In genomic region chr14:8044330-8044729, GRCm38 (mm10) we compare ENCODE assay signal across 9 mouse cellular contexts. TPM values are rescaled to one million over a fixed set of nuclear protein-coding genes. Genes with fewer than 3 reads are reported as not detected.
DNase-seq lines count a peak whose midpoint lies in the region; ATAC-seq and TF ChIP-seq lines count a peak whose summit lies in the region.
"Had no signal": no experiment of that assay in that cellular context is flagged by ENCODE, and none has a peak within 500 bp of the region (broad histone marks: within the 10 kb centered on the region; RNA-seq: fewer than 3 reads in every experiment).

No protein-coding gene starts in this region.

- peak in 2 of 3 experiments; percentile 48 to 55; a peak in 4 of 6 replicates for TF ChIP-seq CTCF in MEL (IDR thresholded peaks at IDR 0.05 in 2 of 3, conservative IDR thresholded peaks at IDR 0.05 in 1 of 3; ENCODE audit: control insufficient read depth in 1 of 3, insufficient read depth in 1 of 3, low read depth in 2 of 3, low read length in 3 of 3, poor library complexity in 1 of 3, severe bottlenecking in 1 of 3)

- H3K79me2 ChIP-seq in MEL (ENCODE audit: control insufficient read depth, insufficient read depth, low read length, poor library complexity): no peaks in the 10 kb centered on the region

- H3K9ac ChIP-seq in MEL (ENCODE audit: control insufficient read depth, low read depth, low read length, poor library complexity, severe bottlenecking): no peak overlapping the region
- H3K9ac ChIP-seq: heart, embryonic 13.5 days had no signal

- H3K36me3 ChIP-seq in MEL (ENCODE audit: control insufficient read depth in 1 of 2, insufficient read depth in 2 of 2, low read length in 2 of 2): no peaks in the 10 kb centered on the region

- TF ChIP-seq POLR2A in MEL (IDR thresholded peaks at IDR 0.05; ENCODE audit: control insufficient read depth in 1 of 2, insufficient read depth in 1 of 2, low read depth in 1 of 2, low read length in 2 of 2, poor library complexity in 1 of 2): no peak

- H3K4me3 ChIP-seq in MEL (ENCODE audit: control insufficient read depth in 1 of 2, insufficient read depth in 1 of 2, low read depth in 2 of 2, low read length in 2 of 2): no peak overlapping the region
- H3K4me3 ChIP-seq: heart, embryonic 13.5 days had no signal

- no peaks in the 10 kb centered on the region for H3K4me1 ChIP-seq in MEL (ENCODE audit: control insufficient read depth in 1 of 2, insufficient read depth in 2 of 2, low read length in 2 of 2)
- H3K4me1 ChIP-seq: heart, embryonic 13.5 days had no signal

- H3K9me3 ChIP-seq in MEL (replicated peaks; ENCODE audit: insufficient read depth, low read length): no peaks in the 10 kb centered on the region
- H3K9me3 ChIP-seq: heart, embryonic 13.5 days had no signal

- intact Hi-C loops in left cerebral cortex, postnatal 4 days (cut with DNase I): loop anchor here (2.0 to 5.0 kb wide), 2 partner anchors 42 to 80 kb away; partner anchors contain the start of gene Abhd6

- no peak for ATAC-seq in cerebellum, adult (ENCODE audit: insufficient number of reproducible peaks, low FRiP score, low TSS enrichment)
- no peak for ATAC-seq in frontal cortex, adult (ENCODE audit: low TSS enrichment)

- peak; percentile 18 for DNase-seq in cerebellum, adult 11-12 months
- peak; percentile 11 for DNase-seq in left cerebral cortex, postnatal 4 days
- DNase-seq in left cerebral cortex, adult 11 months (ENCODE audit: low spot score): no peak
- DNase-seq in MEL (ENCODE audit: low read depth, low spot score): peak; percentile 68
- DNase-seq in embryo, embryonic 10.5 days (ENCODE audit: low spot score): peak; percentile 71
- DNase-seq in thymus, postnatal 25 days: peak; percentile 23

- TF ChIP-seq RAD21 in MEL (IDR thresholded peaks at IDR 0.05; ENCODE audit: low read depth, low read length): peak; percentile 50

- H3K27me3 ChIP-seq in MEL (ENCODE audit: control insufficient read depth in 1 of 2, insufficient read depth in 2 of 2, low read length in 2 of 2): no peaks in the 10 kb centered on the region
- H3K27me3 ChIP-seq: heart, embryonic 13.5 days had no signal

- H3K27ac ChIP-seq in MEL (ENCODE audit: control insufficient read depth, low read depth, low read length): no peak overlapping the region
- H3K27ac ChIP-seq: heart, embryonic 13.5 days had no signal

- no peak for TF ChIP-seq EP300 in MEL (IDR thresholded peaks at IDR 0.05; ENCODE audit: low read depth in 1 of 2, low read length in 2 of 2)

TF ChIP-seq in MEL, 35 proteins besides CTCF, POLR2A, EP300 and RAD21:
- no peak for TF ChIP-seq MAX (IDR thresholded peaks at IDR 0.05; ENCODE audit: low read length)
- TF ChIP-seq JUND (IDR thresholded peaks at IDR 0.05; ENCODE audit: low read depth, low read length): no peak
- no peak for TF ChIP-seq MYC (IDR thresholded peaks at IDR 0.05; ENCODE audit: low read depth, low read length)
- no peak for TF ChIP-seq ZNF384 (IDR thresholded peaks at IDR 0.05; ENCODE audit: low read depth, low read length)
- no peak for TF ChIP-seq BHLHE40 (IDR thresholded peaks at IDR 0.05; ENCODE audit: borderline replicate concordance, low read depth, low read length)
- peak; percentile 39; the same call in 1 of the 2 replicates for TF ChIP-seq SMC3 (IDR thresholded peaks at IDR 0.05; ENCODE audit: low read depth, low read length)

RNA-seq across cellular contexts. Expression of gene Rpp14, which starts 35.8 kb away (rescaled TPM):
- total RNA-seq in left cerebral cortex, postnatal 4 days (2021): 10 to 100 TPM; 24.4 to 24.7 TPM
- 31.5 and 41.2 TPM in 2 replicates for total RNA-seq in MEL (2012; rRNA removed)
- 10 to 100 TPM in 1 of 2 experiments, not detected in 1; 45.5 TPM for polyA plus RNA-seq in MEL (2012; ENCODE audit: insufficient read depth in 1 of 2, insufficient read length in 2 of 2, low read depth in 1 of 2, low replicate concordance in 2 of 2, missing spikeins in 1 of 2)

RNA-seq across cellular contexts. Expression of gene Abhd6, which starts 41.6 kb away (rescaled TPM):
- total RNA-seq in left cerebral cortex, postnatal 4 days (2021): 10 to 100 TPM; 25.5 to 27.3 TPM
- total RNA-seq in MEL (2012; rRNA removed): not detected in 2 replicates
- polyA plus RNA-seq in MEL (2012; ENCODE audit: insufficient read depth in 1 of 2, insufficient read length in 2 of 2, low read depth in 1 of 2, low replicate concordance in 2 of 2, missing spikeins in 1 of 2): not detected

RNA-seq across cellular contexts. Expression of gene Dnase1l3, which starts 50.0 kb away (rescaled TPM):
- total RNA-seq in left cerebral cortex, postnatal 4 days (2021): under 1 TPM in 1 of 2 experiments, not detected in 1; 0.06 TPM
- total RNA-seq in MEL (2012; rRNA removed): not detected in 2 replicates
- polyA plus RNA-seq in MEL (2012; ENCODE audit: insufficient read depth in 1 of 2, insufficient read length in 2 of 2, low read depth in 1 of 2, low replicate concordance in 2 of 2, missing spikeins in 1 of 2): not detected

RNA-seq across cellular contexts. Expression of gene Pxk, which starts 53.7 kb away (rescaled TPM):
- total RNA-seq in left cerebral cortex, postnatal 4 days (2021): 10 to 100 TPM; 32.3 to 38.0 TPM
- total RNA-seq in MEL (2012; rRNA removed): 5.9 and 6.1 TPM in 2 replicates
- polyA plus RNA-seq in MEL (2012; ENCODE audit: insufficient read depth in 1 of 2, insufficient read length in 2 of 2, low read depth in 1 of 2, low replicate concordance in 2 of 2, missing spikeins in 1 of 2): 10 to 100 TPM in 1 of 2 experiments, not detected in 1; 12.9 TPM

Comparison
In these comparisons a context has a peak if more than half of its experiments do, and no peak if none do; other contexts are left out.
1. RNA of gene Abhd6, which starts 41.6 kb away (total RNA-seq): 25.5 to 27.3 TPM in left cerebral cortex, postnatal 4 days; not detected in MEL; every median in the first group is over 10 times any median in the second.